Mouse (Mus musculus) lung, adult 18-20 months (tissue): Measurements from ENCODE around the gene Olfml3.

Experiments used
- DNase-seq, 2 experiments: peaks; one replicate each; pipeline ENCODE4 v3.0.0; 2022; ENCODE audit warnings: mixed read lengths in 2 of 2

The Olfml3 gene

GRCm38 (mm10) chr3:103737778-103738571, at the start of gene Olfml3:
Gene Olfml3, minus strand, starts transcription at chr3:103738001.
- DNase-seq = peak; percentile 80 to 83

- peak; percentile 60 to 72 for DNase-seq
These were observed 49.4 kb upstream of the Olfml3 start for GRCm38 (mm10) chr3:103787225-103787624.

GRCm38 (mm10) chr3:103782844-103783609, 45.2 kb upstream of the Olfml3 start:
- DNase-seq = no peak

GRCm38 (mm10) chr3:103780777-103781176, 43.0 kb upstream of the Olfml3 start:
- no peak for DNase-seq

- DNase-seq = no peak
These were observed 42.5 kb upstream of the Olfml3 start for GRCm38 (mm10) chr3:103780271-103780670.

DNA sequence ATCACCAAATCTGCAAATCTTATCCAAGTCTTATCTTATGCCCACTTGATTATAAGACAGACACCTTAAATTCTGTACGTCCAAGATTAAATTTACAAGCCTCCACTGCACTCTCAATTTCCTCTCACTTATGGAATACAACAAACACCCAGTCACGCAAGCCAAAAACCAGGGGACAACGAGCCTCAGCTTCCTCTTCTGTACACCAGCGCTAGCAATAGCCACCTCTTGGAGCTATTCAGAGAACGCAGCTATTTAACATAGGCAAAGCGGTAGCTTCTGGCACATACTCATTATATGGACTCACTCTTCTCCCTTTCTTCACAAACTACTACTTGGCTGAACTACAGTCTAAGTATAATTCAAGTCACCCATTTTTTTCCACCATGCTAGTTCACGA, 41.4 kb upstream of the Olfml3 start:
- DNase-seq = no peak

GRCm38 (mm10) chr3:103778660-103779059, 40.9 kb upstream of the Olfml3 start:
- no peak for DNase-seq

- DNase-seq = no peak
These were observed 40.1 kb upstream of the Olfml3 start for GRCm38 (mm10) chr3:103777940-103778339.

GRCm38 (mm10) chr3:103774009-103774408, 36.2 kb upstream of the Olfml3 start:
- no peak for DNase-seq

- DNase-seq = no peak
These were observed 35.7 kb upstream of the Olfml3 start for GRCm38 (mm10) chr3:103773508-103773907.

DNA sequence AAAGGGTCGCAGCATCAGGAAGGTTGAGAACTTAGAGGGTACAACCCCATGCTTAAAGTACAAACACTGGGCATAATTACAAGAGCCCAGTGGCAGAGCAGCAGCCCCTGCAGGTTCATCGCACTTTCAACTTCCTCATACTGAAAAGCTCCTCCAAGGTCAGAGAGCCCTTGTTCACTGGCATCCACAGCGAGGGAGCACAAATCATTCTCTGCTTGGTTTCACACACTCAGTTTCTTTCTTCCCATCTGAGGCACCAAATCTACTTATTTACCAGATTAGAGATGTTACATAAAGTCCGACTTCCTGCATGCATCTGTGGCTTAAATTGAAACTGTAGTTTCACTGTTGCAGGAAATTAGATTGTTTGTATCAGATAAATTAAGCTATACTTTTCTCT, 35.0 kb upstream of the Olfml3 start:
- DNase-seq = no peak

DNA sequence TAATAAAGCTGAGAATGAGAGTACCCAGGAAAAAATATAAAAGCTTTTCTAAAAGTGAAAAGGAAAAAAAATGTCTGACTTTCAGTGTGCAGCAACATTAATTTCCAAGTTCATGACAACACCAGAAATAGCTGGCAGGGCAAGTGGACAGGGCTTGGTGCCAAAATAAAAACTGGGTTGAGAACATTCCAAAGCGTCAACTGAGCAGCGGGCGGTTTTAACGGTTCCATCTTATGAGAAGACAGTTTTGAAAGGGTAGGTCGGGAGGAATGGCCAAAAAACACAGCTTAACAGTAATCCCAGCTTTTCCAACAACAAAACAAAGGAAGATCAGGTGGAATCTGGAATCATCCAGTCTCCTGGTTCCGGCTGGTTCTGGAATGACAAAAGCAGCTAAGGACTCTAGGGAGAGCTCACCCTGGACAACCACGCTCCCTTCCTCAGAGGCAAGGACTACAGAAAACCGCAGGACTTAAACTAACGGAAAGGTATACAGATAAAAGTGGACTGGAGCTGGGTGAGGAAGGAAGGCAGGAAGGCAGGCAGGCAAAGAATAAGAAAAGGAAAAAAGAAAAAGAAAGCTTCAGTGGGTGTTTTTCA, 33.8 kb upstream of the Olfml3 start:
- DNase-seq = peak; percentile 77 to 89

GRCm38 (mm10) chr3:103766789-103767188, 29.0 kb upstream of the Olfml3 start:
- DNase-seq = no peak

DNA sequence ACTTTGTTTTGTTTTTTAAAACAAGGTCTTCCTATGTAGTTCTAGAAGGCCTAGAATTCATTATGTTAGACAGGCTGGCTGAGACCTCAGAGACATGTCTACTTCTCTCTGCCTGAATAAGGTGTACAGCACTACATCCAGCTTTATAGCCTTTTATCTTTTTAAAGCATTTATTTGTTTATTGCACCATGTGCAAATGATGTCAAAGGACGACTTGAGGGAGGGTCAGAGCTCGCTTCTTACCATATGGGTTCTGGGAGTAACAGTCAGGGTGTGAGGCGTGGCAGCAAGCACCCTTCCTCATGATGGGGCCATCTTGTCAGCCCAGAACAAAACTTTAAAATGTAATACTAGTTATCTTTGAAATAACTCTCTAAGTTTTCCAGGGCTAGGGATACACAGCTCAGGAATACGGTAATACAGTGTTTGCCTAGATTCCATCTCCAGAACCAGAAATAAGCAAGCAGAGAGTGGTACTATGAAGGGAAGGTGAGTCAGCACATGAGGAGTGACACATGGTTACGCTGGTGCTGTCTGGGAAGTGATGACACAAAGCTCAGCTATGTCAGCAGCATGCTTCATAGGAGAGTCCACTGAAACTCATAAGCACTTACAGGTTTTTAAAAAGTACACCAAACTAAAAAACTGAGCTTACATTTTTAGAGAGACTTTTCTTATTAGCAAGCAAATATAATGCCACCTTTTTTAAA, 21.6 kb upstream of the Olfml3 start:
- no peak for DNase-seq

GRCm38 (mm10) chr3:103758456-103758855, 20.7 kb upstream of the Olfml3 start:
- DNase-seq = no peak

DNA sequence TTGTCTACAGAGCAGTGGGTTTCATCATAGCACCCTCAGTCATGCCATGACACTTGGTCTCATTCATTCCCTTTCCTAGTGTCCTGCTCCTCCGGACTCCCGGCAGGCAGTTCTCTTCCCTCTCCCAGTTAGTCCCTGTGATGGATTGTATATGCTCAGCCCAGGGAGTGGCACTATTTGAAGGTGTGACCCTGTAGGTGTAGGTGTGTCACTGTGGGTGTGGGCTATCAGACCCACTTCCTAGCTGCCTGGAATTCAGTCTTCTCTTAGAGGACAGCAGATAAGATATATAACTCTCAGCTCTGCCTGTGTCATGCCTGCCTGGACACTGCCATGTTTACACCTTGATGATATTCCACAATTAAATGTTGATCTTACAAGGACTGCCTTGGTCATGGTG, 19.1 kb upstream of the Olfml3 start:
- no peak for DNase-seq

GRCm38 (mm10) chr3:103755351-103755750, 17.6 kb upstream of the Olfml3 start:
- DNase-seq = no peak

GRCm38 (mm10) chr3:103751558-103751957, 13.8 kb upstream of the Olfml3 start:
- DNase-seq = no peak

- no peak for DNase-seq
These were observed 8.9 kb upstream of the Olfml3 start for GRCm38 (mm10) chr3:103746711-103747110.

DNA sequence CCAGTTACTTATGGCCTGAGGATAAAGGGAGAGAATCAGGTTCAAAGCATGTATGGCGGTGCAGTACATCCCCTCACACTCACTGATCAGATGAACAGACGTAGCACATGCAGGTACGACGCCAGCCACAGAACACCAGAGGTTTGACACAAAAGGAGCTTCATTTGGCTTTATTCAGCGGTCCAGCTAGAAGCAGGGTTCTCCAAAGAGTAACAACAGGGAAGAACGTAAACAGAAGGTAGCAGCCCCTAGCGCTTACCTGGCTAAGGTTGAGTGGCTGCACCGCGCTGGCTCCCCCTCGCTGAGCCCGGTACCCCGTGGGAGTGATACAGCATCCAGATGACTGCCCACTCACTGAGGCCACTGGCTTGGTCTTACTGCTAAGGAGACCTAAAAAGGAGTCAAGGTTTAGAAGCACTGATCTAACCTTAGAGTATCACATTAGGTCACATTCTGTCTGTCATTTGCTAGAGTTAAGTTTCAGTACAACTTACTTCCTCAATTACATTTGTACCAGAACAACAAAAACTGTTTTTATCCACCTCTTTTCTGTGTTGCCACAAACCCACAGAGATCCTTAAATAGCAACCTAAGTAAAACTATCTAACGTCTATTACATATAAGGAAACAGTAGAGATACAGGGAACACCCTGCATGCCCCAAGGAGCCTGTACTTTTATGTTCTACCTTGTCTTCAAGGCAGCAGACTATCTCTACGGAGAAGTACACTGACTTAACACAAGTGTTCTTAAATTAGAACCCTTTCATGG, 7.4 kb upstream of the Olfml3 start:
- DNase-seq = no peak

GRCm38 (mm10) chr3:103743208-103743607, 5.4 kb upstream of the Olfml3 start:
- no peak for DNase-seq

- DNase-seq = no peak
These were observed 2.5 kb upstream of the Olfml3 start for GRCm38 (mm10) chr3:103740342-103740741.
